Mouse (Mus musculus) ES-E14 (cell line): ENCODE results near the gene Figla. TPM values are rescaled to one million over a fixed set of nuclear protein-coding genes. Genes with fewer than 3 reads are reported as not detected.

ENCODE experiments used
- DNase-seq: peaks from one replicate; pipeline ENCODE4 v3.0.0-alpha.2; 2013; ENCODE audit warnings: low read depth, low spot score
- H3K27ac ChIP-seq: 2 replicates; pipeline ENCODE4 v1.5.1; 2012; ENCODE audit warnings: low read depth, mild to moderate bottlenecking, low read length, moderate library complexity, mixed read lengths; ENCODE audit not compliant: poor library complexity, insufficient read depth, severe bottlenecking
- H3K36me3 ChIP-seq: 2 replicates; pipeline ENCODE4 v1.6.1; 2012; ENCODE audit warnings: mild to moderate bottlenecking, low read length, moderate library complexity, mixed read lengths; ENCODE audit not compliant: control insufficient read depth, poor library complexity, insufficient read depth, severe bottlenecking
- H3K4me1 ChIP-seq, 2 experiments: fragments of 150-350 bp in 1 of 2; sonication (generic) in 1 of 2; 2 replicates each; pipeline ENCODE4 v1.6.1; 2012; ENCODE audit warnings: low read length in 2 of 2, mild to moderate bottlenecking in 1 of 2, mixed read lengths in 1 of 2; ENCODE audit not compliant: control insufficient read depth in 2 of 2, insufficient read depth in 2 of 2, poor library complexity in 1 of 2
- H3K4me3 ChIP-seq, 2 experiments: fragments of 150-350 bp in 1 of 2; sonication (generic) in 1 of 2; 2 replicates each; pipeline ENCODE4 v1.5.1; 2012; ENCODE audit warnings: low read length in 2 of 2, low read depth in 1 of 2, mild to moderate bottlenecking in 1 of 2, mixed read lengths in 1 of 2; ENCODE audit not compliant: insufficient read depth in 1 of 2, poor library complexity in 1 of 2, severe bottlenecking in 1 of 2
- H3K9ac ChIP-seq: 2 replicates; pipeline ENCODE4 v1.6.1; 2012; ENCODE audit warnings: low read depth, mild to moderate bottlenecking, low read length, mixed read lengths; ENCODE audit not compliant: poor library complexity, insufficient read depth, severe bottlenecking
- H3K9me3 ChIP-seq: fragments of 150-350 bp; sonication (generic); 2 replicates; pipeline ENCODE4 v1.6.1; 2012; ENCODE audit warnings: low read depth, mild to moderate bottlenecking, low read length; ENCODE audit not compliant: control insufficient read depth, insufficient read depth
- CHD2 ChIP-seq: IDR thresholded peaks from 2 replicates; pipeline ENCODE4 v1.6.1; 2014; ENCODE audit warnings: mild to moderate bottlenecking, low read depth, low read length, inconsistent platforms
- HCFC1 ChIP-seq: IDR thresholded peaks from 2 replicates; pipeline ENCODE4 v1.6.1; 2012; ENCODE audit warnings: low read length, inconsistent platforms, borderline replicate concordance; ENCODE audit not compliant: insufficient read depth
- MAFK ChIP-seq: IDR thresholded peaks from 2 replicates; pipeline ENCODE4 v1.6.1; 2014; ENCODE audit warnings: mild to moderate bottlenecking, low read depth, low read length, inconsistent platforms; ENCODE audit not compliant: insufficient read depth
- ZC3H11A ChIP-seq: IDR thresholded peaks from 2 replicates; pipeline ENCODE4 v1.6.1; 2012; ENCODE audit warnings: low read depth, mild to moderate bottlenecking, inconsistent platforms, low read length, borderline replicate concordance
- ZNF384 ChIP-seq: IDR thresholded peaks from 2 replicates; pipeline ENCODE4 v1.6.1; 2012; ENCODE audit warnings: low read depth, low read length, inconsistent platforms
- in situ Hi-C, 2 experiments: fragments of 600-800 bp; cut with MboI; formaldehyde crosslinking; loops; one replicate each; pipeline ENCODE4 v1.15.1; 2025; ENCODE audit warnings: low sequenced_read_pairs in 2 of 2, inconsistent platforms in 1 of 2; ENCODE audit not compliant: unreplicated experiment in 2 of 2
- total RNA-seq: library from RNA; depleted of rRNA; stranded (reverse); fragments of 300-350 nt; gene quantifications from 2 replicates; pipeline ENCODE4 v1.2.3, GENCODE M21; 2012

The Figla gene
- total RNA-seq, 1 experiment: not detected

- Histone ChIP-seq H3K36me3 (no peaks in the 10 kb centered on the region), H3K9ac (no peak overlapping the region), H3K4me1 (no peaks in the 10 kb centered on the region; a peak in 1 of 4 replicates), H3K9me3 (no peaks in the 10 kb centered on the region), H3K27ac (no peak overlapping the region), H3K4me3 (no peak overlapping the region)
- in situ Hi-C loops: no loop called here
- no peak for DNase-seq
- TF ChIP-seq HCFC1 (no peak), ZC3H11A (no peak), ZNF384 (no peak), CHD2 (no peak), MAFK (no peak)
Observed at GRCm38 (mm10) chr6:86019415-86020237, 3.7 kb downstream of the Figla start.

- Histone ChIP-seq H3K4me1 (no peaks in the 10 kb centered on the region; a peak in 1 of 4 replicates), H3K27ac (no peak overlapping the region), H3K9me3 (no peaks in the 10 kb centered on the region), H3K4me3 (no peak overlapping the region), H3K36me3 (no peaks in the 10 kb centered on the region), H3K9ac (no peak overlapping the region)
- no peak for TF ChIP-seq MAFK
- no peak for TF ChIP-seq ZC3H11A
- TF ChIP-seq CHD2: no peak
- TF ChIP-seq ZNF384: no peak
- TF ChIP-seq HCFC1: no peak
- in situ Hi-C loops: no loop called here
- DNase-seq: no peak
Observed at GRCm38 (mm10) chr6:86020948-86021347, 5.0 kb downstream of the Figla start.

GRCm38 (mm10) chr6:86026632-86027292 is 10.8 kb downstream of the Figla start:
- Histone ChIP-seq H3K9me3 (no peaks in the 10 kb centered on the region), H3K36me3 (no peaks in the 10 kb centered on the region), H3K9ac (no peak overlapping the region), H3K4me1 (no peaks in the 10 kb centered on the region), H3K27ac (no peak overlapping the region), H3K4me3 (no peak overlapping the region)
- TF ChIP-seq MAFK: no peak
- no peak for TF ChIP-seq HCFC1
- TF ChIP-seq ZNF384: no peak
- TF ChIP-seq ZC3H11A: no peak
- no peak for TF ChIP-seq CHD2
- in situ Hi-C loops: no loop called here
- DNase-seq: no peak

DNA sequence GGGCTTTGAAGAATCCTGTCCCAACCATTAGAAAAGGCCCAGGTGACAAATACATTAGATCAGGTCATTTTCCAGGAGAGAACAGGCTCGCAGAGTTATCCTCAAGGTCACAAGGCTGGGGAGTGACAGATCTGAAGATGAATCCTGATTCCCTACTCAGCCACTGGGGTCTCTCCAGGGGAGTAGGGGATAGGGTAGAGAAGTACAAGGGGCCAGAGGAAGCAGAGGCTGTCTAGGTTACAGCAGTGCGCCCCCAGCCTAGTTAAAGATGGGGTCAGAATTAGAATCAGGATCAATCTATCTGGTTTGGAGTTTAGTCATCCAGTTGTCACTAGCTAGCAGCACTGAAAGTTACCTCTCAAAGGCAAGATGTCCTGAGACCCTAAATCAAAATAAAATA is 12.2 kb downstream of the Figla start:
- Histone ChIP-seq H3K27ac (no peak overlapping the region), H3K9me3 (no peaks in the 10 kb centered on the region), H3K36me3 (no peaks in the 10 kb centered on the region), H3K4me1 (no peaks in the 10 kb centered on the region), H3K9ac (no peak overlapping the region), H3K4me3 (peak overlapping the region in 1 of 2 experiments; percentile 78; a peak in 2 of 4 replicates)
- no peak for TF ChIP-seq ZC3H11A
- TF ChIP-seq MAFK: no peak
- no peak for TF ChIP-seq CHD2
- TF ChIP-seq HCFC1: no peak
- no peak for TF ChIP-seq ZNF384
- in situ Hi-C loops: no loop called here
- DNase-seq: no peak
